Mouse (Mus musculus) CD4-positive, CD25-positive, alpha-beta regulatory T cell (primary cell): ENCODE measurements around the gene Usp51. TPM values are rescaled to one million over a fixed set of nuclear protein-coding genes. Genes with fewer than 3 reads are reported as not detected.

ENCODE experiments used
- polyA plus RNA-seq: library from polyadenylated mRNA; unstranded; fragments of 100-300 nt; shearing (Covaris generic); gene quantifications from one replicate; pipeline ENCODE4 v1.2.1, GENCODE M21; 2017

Usp51 gene
- polyA plus RNA-seq: not detected

DNA sequence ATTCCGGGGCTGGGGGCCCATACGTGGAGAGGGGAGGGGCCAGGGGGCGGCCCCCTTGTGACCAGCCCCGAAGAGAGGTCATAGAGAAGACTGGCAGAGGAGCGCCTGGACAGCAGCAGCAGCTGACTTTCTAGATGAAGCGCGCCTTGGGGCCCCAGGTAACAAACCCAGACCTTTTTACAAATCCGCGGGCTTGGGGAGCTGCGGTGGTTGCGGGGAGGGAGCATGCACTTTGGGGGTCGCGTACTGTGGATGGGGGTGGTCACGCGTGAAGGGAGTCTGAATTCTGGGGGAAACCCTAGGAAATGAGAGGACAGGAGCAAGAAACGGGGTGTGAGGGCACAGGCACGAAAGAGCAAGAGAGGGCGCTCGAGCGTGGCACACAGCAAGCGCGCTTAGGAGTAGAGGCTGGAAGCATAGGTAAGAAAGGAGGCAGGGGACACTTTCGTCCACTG is at the start of gene Usp51:
TSS of gene Usp51 (plus strand) at position 83 of the 455 bp plus-strand sequence.

DNA sequence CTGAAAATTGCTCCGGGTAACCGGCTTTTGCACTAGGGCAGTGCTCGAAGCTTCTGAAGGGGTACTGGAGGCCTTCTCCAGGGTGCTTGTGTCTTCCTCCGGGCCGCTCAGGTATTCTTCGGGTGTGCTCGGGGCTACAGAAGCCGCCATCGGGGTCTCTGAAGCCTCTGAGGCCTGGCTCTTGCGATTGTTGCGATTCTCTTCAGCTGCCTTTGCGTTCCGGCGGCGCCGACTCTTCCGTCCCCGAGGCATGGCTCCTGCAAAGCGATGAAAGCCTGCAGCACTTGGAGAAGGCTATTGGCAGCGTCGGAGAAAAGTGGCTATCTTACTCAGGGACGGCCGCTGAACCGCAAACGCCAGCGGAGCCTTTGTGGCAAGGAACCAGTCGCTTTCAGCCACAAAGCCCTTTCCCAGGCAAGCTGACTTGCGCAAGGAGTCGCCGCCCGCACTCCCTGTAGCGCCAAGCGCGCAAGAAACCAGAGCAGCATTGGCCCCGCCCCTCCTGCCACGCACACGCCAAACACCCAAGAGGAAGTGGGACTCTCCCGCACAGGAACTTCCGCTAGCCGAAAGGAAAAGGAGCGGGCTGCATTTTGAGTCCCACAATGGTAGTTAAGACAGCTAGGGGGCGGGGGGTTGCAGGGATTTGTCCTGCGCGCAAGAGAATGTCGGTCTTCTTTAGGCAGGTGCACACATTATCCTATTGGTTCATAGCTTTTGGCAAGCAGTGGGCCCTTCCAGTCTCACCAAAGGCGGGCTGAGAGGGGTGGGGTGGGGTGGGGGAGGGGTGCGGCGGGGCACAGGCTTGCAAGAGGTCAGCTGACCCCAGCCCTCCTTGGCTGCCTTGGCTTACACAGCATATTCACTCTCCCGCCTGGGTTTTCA is 31.1 kb downstream of the Usp51 start, which contains the start of gene Mageh1:
TSS of gene Mageh1 (minus strand) at position 489 of the 885 bp plus-strand sequence.

Other genes with a start within 250 kb of the Usp51 start
- not detected for gene Shroom2, start 237.0 kb upstream of the Usp51 start, polyA plus RNA-seq
- gene Gpr143, start 224.5 kb upstream of the Usp51 start, polyA plus RNA-seq: not detected
- gene Mageh1, start 31.1 kb downstream of the Usp51 start, polyA plus RNA-seq: 0.75 TPM
- gene Foxr2, start 112.3 kb downstream of the Usp51 start, polyA plus RNA-seq: not detected
- gene Rragb, start 133.5 kb downstream of the Usp51 start, polyA plus RNA-seq: 7.4 TPM
- gene Klf8, start 231.0 kb downstream of the Usp51 start, polyA plus RNA-seq: 1.5 TPM